Mouse (Mus musculus) embryonic facial prominence, embryonic 10.5 days (tissue): ENCODE measurements at regions not wholly inside any gene's neighbourhood (a gene's known extent, or its start where the extent isn't known, plus 50 kb on each side); places are given as distances from the start of the nearest gene placed in this dataset.
A peak's percentile ranks its signal among the peaks of the same experiment; 100 is the strongest.

Experiments used
- DNase-seq: peaks from one replicate; pipeline ENCODE4 v3.0.0-alpha.2; 2017; ENCODE audit warnings: low spot score
- H3K27ac ChIP-seq: fragments of 300-500 bp; sonication (generic); replicated peaks from 2 replicates; pipeline ENCODE4 v1.5.1; 2016; ENCODE audit warnings: mild to moderate bottlenecking
- H3K27me3 ChIP-seq: fragments of 300-500 bp; sonication (generic); replicated peaks from 2 replicates; pipeline ENCODE4 v1.6.1; 2016; ENCODE audit warnings: low read depth, mild to moderate bottlenecking; ENCODE audit not compliant: poor library complexity, severe bottlenecking
- H3K36me3 ChIP-seq: fragments of 300-500 bp; sonication (generic); replicated peaks from 2 replicates; pipeline ENCODE4 v1.6.1; 2016; ENCODE audit warnings: mild to moderate bottlenecking, moderate library complexity
- H3K4me1 ChIP-seq: fragments of 300-500 bp; sonication (generic); 2 replicates; pipeline ENCODE4 v1.6.1; 2016
- H3K4me3 ChIP-seq: fragments of 300-500 bp; sonication (generic); 2 replicates; pipeline ENCODE4 v1.5.1; 2016; ENCODE audit warnings: mild to moderate bottlenecking, moderate library complexity
- H3K9me3 ChIP-seq: fragments of 300-500 bp; sonication (generic); 2 replicates; pipeline ENCODE4 v1.6.1; 2016; ENCODE audit warnings: mild to moderate bottlenecking
- WGBS: fragments of 180-500 bp; shearing (Covaris S2); methylation state at CpG from one replicate; pipeline ENCODE4 v1.1.7; 2016; 5-methylcytosine and 5-hydroxymethylcytosine counted together

- no peaks in the 10 kb centered on the region for H3K27me3 ChIP-seq
- H3K9me3 ChIP-seq = no peaks in the 10 kb centered on the region
- H3K4me3 ChIP-seq = no peak overlapping the region
- 0 out of 2 replicates have a peak, but pooled peaks cover 7% of the 10 kb centered on the region for H3K4me1 ChIP-seq
- H3K36me3 ChIP-seq = no peaks in the 10 kb centered on the region
- WGBS = 49% methylated on average over 5 of the region's 5 CpGs
- peak; percentile 30 for DNase-seq
- no peak overlapping the region for H3K27ac ChIP-seq
These were observed 93.9 kb upstream of the Far2 start for GRCm38 (mm10) chr6:147953058-147953679.

- no peak overlapping the region for H3K4me3 ChIP-seq
- H3K27ac ChIP-seq = no peak overlapping the region
- H3K4me1 ChIP-seq = 0 out of 2 replicates have a peak, but pooled peaks cover 7% of the 10 kb centered on the region
- DNase-seq = no peak
- H3K9me3 ChIP-seq = no peaks in the 10 kb centered on the region
- WGBS = 91% methylated on average over 7 of the region's 7 CpGs
- H3K27me3 ChIP-seq = no peaks in the 10 kb centered on the region
- H3K36me3 ChIP-seq = no peaks in the 10 kb centered on the region
These were observed 93.3 kb upstream of the Far2 start for GRCm38 (mm10) chr6:147953753-147954152.

GRCm38 (mm10) chr6:147954253-147954652 is 92.8 kb upstream of the Far2 start:
- H3K9me3 ChIP-seq = no peaks in the 10 kb centered on the region
- H3K36me3 ChIP-seq = no peaks in the 10 kb centered on the region
- no peak overlapping the region for H3K4me3 ChIP-seq
- no peak overlapping the region for H3K27ac ChIP-seq
- no peaks in the 10 kb centered on the region for H3K27me3 ChIP-seq
- 0 out of 2 replicates have a peak, but pooled peaks cover 7% of the 10 kb centered on the region for H3K4me1 ChIP-seq
- 85% methylated on average over 1 of the region's 1 CpGs for WGBS
- DNase-seq = no peak

GRCm38 (mm10) chr6:147954967-147955830 is 91.9 kb upstream of the Far2 start:
- H3K9me3 ChIP-seq = no peaks in the 10 kb centered on the region
- no peak overlapping the region for H3K27ac ChIP-seq
- no peak for DNase-seq
- H3K4me1 ChIP-seq = 0 out of 2 replicates have a peak, but pooled peaks cover 7% of the 10 kb centered on the region
- no peaks in the 10 kb centered on the region for H3K27me3 ChIP-seq
- no peak overlapping the region for H3K4me3 ChIP-seq
- 55% methylated on average over 7 of the region's 7 CpGs for WGBS
- H3K36me3 ChIP-seq = no peaks in the 10 kb centered on the region

GRCm38 (mm10) chr6:147964739-147965138 is 82.3 kb upstream of the Far2 start:
- no peaks in the 10 kb centered on the region for H3K9me3 ChIP-seq

GRCm38 (mm10) chr6:147970162-147970608 is 76.9 kb upstream of the Far2 start:
- Histone ChIP-seq H3K9me3 (no peaks in the 10 kb centered on the region), H3K27ac (no peak overlapping the region), H3K36me3 (no peaks in the 10 kb centered on the region), H3K4me1 (no peaks in the 10 kb centered on the region), H3K27me3 (no peaks in the 10 kb centered on the region), H3K4me3 (no peak overlapping the region)
- 91% methylated on average over 2 of the region's 2 CpGs for WGBS
- no peak for DNase-seq

More at GRCm38 (mm10) chr6:147964739-147965138, 82.3 kb upstream of the Far2 start:
- Histone ChIP-seq H3K27me3 (no peaks in the 10 kb centered on the region), H3K4me3 (no peak overlapping the region), H3K27ac (no peak overlapping the region), H3K4me1 (no peaks in the 10 kb centered on the region), H3K36me3 (no peaks in the 10 kb centered on the region)
- WGBS = 90% methylated on average over 4 of the region's 4 CpGs
- DNase-seq = no peak

- WGBS = 35% methylated on average over 1 of the region's 1 CpGs
- no peaks in the 10 kb centered on the region for H3K9me3 ChIP-seq
These were observed 74.5 kb upstream of the Far2 start for GRCm38 (mm10) chr6:147972552-147972951.

GRCm38 (mm10) chr6:147973059-147973458 is 74.0 kb upstream of the Far2 start:
- no peaks in the 10 kb centered on the region for H3K9me3 ChIP-seq
- no peaks in the 10 kb centered on the region for H3K27me3 ChIP-seq
- H3K4me1 ChIP-seq = no peaks in the 10 kb centered on the region
- 80% methylated on average over 2 of the region's 2 CpGs for WGBS
- no peak overlapping the region for H3K27ac ChIP-seq
- no peak for DNase-seq
- H3K4me3 ChIP-seq = no peak overlapping the region
- no peaks in the 10 kb centered on the region for H3K36me3 ChIP-seq

More at GRCm38 (mm10) chr6:147972552-147972951, 74.5 kb upstream of the Far2 start:
- Histone ChIP-seq H3K36me3 (no peaks in the 10 kb centered on the region), H3K27ac (no peak overlapping the region), H3K27me3 (no peaks in the 10 kb centered on the region), H3K4me3 (no peak overlapping the region), H3K4me1 (no peaks in the 10 kb centered on the region)
- no peak for DNase-seq

GRCm38 (mm10) chr6:147975917-147976316 is 71.1 kb upstream of the Far2 start:
- Histone ChIP-seq H3K9me3 (no peaks in the 10 kb centered on the region), H3K27ac (no peak overlapping the region), H3K27me3 (no peaks in the 10 kb centered on the region), H3K36me3 (no peaks in the 10 kb centered on the region), H3K4me1 (no peaks in the 10 kb centered on the region), H3K4me3 (no peak overlapping the region)
- 85% methylated on average over 1 of the region's 1 CpGs for WGBS
- no peak for DNase-seq

GRCm38 (mm10) chr6:147989381-147989780 is 57.7 kb upstream of the Far2 start:
- peak; percentile 25 for DNase-seq
- Histone ChIP-seq H3K4me3 (no peak overlapping the region), H3K4me1 (peaks cover 7% of the 10 kb centered on the region), H3K27ac (no peak overlapping the region), H3K9me3 (no peaks in the 10 kb centered on the region), H3K27me3 (no peaks in the 10 kb centered on the region), H3K36me3 (no peaks in the 10 kb centered on the region)
- 47% methylated on average over 4 of the region's 4 CpGs for WGBS
